Mouse (Mus musculus): ENCODE results near the gene Dcx. TPM values are rescaled to one million over a fixed set of nuclear protein-coding genes. Genes with fewer than 3 reads are reported as not detected.
A peak's percentile ranks its signal among the peaks of the same experiment; 100 is the strongest.

Dcx gene
- 4.9 and 5.3 TPM in 2 replicates for polyA plus RNA-seq (2015; fragmentation: Nextera tagmentation; extraction: Ambion mirVana)

GRCm38 (mm10) chrX:143932958-143933357 is at the start of gene Dcx:
Gene Dcx, minus strand, starts transcription at chrX:143933311.
- H3K4me2 ChIP-seq, result no peak within 1 kb of the TSS

GRCm38 (mm10) chrX:143966249-143966648 is 33.1 kb upstream of the Dcx start:
- Histone ChIP-seq H3K36me3 (no peaks in the 10 kb centered on the region), H3K4me3 (no peak overlapping the region), H3K27me3 (no peaks in the 10 kb centered on the region), H3K4me1 (no peaks in the 10 kb centered on the region), H3K9me3 (no peaks in the 10 kb centered on the region), H3K9ac (no peak overlapping the region), H3K4me2 (no peak overlapping the region), H3K27ac (no peak overlapping the region)
- ATAC-seq (ENCODE audit: insufficient number of reproducible peaks, insufficient read depth, low FRiP score, low TSS enrichment, low read depth), result peak; percentile 69; the same call in 1 of the 2 replicates
- WGBS, result 52% methylated on average over 6 of the region's 6 CpGs

More at GRCm38 (mm10) chrX:143932958-143933357, at the start of gene Dcx:
- Histone ChIP-seq H3K27ac (no peak within 1 kb of the TSS), H3K36me3 (no peaks in the 10 kb centered on the region), H3K9ac (no peak within 1 kb of the TSS), H3K9me3 (no peaks in the 10 kb centered on the region), H3K4me1 (no peaks in the 10 kb centered on the region), H3K4me3 (no peak within 1 kb of the TSS), H3K27me3 (peaks cover 7% of the 10 kb centered on the region)
- WGBS, result 53% methylated on average over 8 of the region's 8 CpGs
- no peak for ATAC-seq (ENCODE audit: insufficient number of reproducible peaks, insufficient read depth, low FRiP score, low TSS enrichment, low read depth)

- H3K9ac ChIP-seq, result no peak overlapping the region
- no peaks in the 10 kb centered on the region for H3K36me3 ChIP-seq
- peaks cover 7% of the 10 kb centered on the region for H3K27me3 ChIP-seq
- WGBS, result 80% methylated on average over 2 of the region's 2 CpGs
- no peak overlapping the region for H3K4me3 ChIP-seq
- H3K4me1 ChIP-seq, result no peaks in the 10 kb centered on the region
- no peak overlapping the region for H3K4me2 ChIP-seq
- H3K9me3 ChIP-seq, result no peaks in the 10 kb centered on the region
- no peak for ATAC-seq (ENCODE audit: insufficient number of reproducible peaks, insufficient read depth, low FRiP score, low TSS enrichment, low read depth)
- H3K27ac ChIP-seq, result no peak overlapping the region
Observed at GRCm38 (mm10) chrX:143933671-143934070, 560 bp upstream of the Dcx start.

GRCm38 (mm10) chrX:143932530-143932929 is 581 bp downstream of the Dcx start:
- 62% methylated on average over 1 of the region's 1 CpGs for WGBS
- peaks cover 7% of the 10 kb centered on the region for H3K27me3 ChIP-seq
- no peaks in the 10 kb centered on the region for H3K36me3 ChIP-seq
- no peak overlapping the region for H3K4me3 ChIP-seq
- no peaks in the 10 kb centered on the region for H3K9me3 ChIP-seq
- H3K27ac ChIP-seq, result no peak overlapping the region
- ATAC-seq (ENCODE audit: insufficient number of reproducible peaks, insufficient read depth, low FRiP score, low TSS enrichment, low read depth), result no peak
- H3K4me2 ChIP-seq, result no peak overlapping the region
- H3K9ac ChIP-seq, result no peak overlapping the region
- H3K4me1 ChIP-seq, result no peaks in the 10 kb centered on the region

- 51% methylated on average over 6 of the region's 6 CpGs for WGBS
- H3K27me3 ChIP-seq, result peaks cover 7% of the 10 kb centered on the region
- H3K4me3 ChIP-seq, result no peak overlapping the region
- ATAC-seq (ENCODE audit: insufficient number of reproducible peaks, insufficient read depth, low FRiP score, low TSS enrichment, low read depth), result no peak
- no peaks in the 10 kb centered on the region for H3K4me1 ChIP-seq
- no peaks in the 10 kb centered on the region for H3K36me3 ChIP-seq
- H3K4me2 ChIP-seq, result no peak overlapping the region
- no peak overlapping the region for H3K27ac ChIP-seq
- no peak overlapping the region for H3K9ac ChIP-seq
- H3K9me3 ChIP-seq, result no peaks in the 10 kb centered on the region
Observed at GRCm38 (mm10) chrX:143931400-143932185, 1.5 kb downstream of the Dcx start.

- WGBS, result 81% methylated on average over 5 of the region's 5 CpGs
- Histone ChIP-seq H3K27me3 (peaks cover 2% of the 10 kb centered on the region), H3K4me1 (no peaks in the 10 kb centered on the region), H3K4me3 (no peak overlapping the region), H3K36me3 (no peaks in the 10 kb centered on the region), H3K27ac (no peak overlapping the region), H3K9ac (no peak overlapping the region), H3K9me3 (no peaks in the 10 kb centered on the region), H3K4me2 (no peak overlapping the region)
- no peak for ATAC-seq (ENCODE audit: insufficient number of reproducible peaks, insufficient read depth, low FRiP score, low TSS enrichment, low read depth)
Observed at GRCm38 (mm10) chrX:143922070-143922469, 11.0 kb downstream of the Dcx start.

- Histone ChIP-seq H3K27me3 (peaks cover 20% of the 10 kb centered on the region), H3K9ac (no peak overlapping the region), H3K27ac (no peak overlapping the region), H3K4me1 (no peaks in the 10 kb centered on the region), H3K4me2 (no peak overlapping the region), H3K36me3 (no peaks in the 10 kb centered on the region), H3K9me3 (no peaks in the 10 kb centered on the region), H3K4me3 (no peak overlapping the region)
- 40% methylated on average over 3 of the region's 3 CpGs for WGBS
- no peak for ATAC-seq (ENCODE audit: insufficient number of reproducible peaks, insufficient read depth, low FRiP score, low TSS enrichment, low read depth)
Observed at GRCm38 (mm10) chrX:143906699-143907471, 26.2 kb downstream of the Dcx start.

- Histone ChIP-seq H3K4me3 (no peak overlapping the region), H3K36me3 (no peaks in the 10 kb centered on the region), H3K27ac (no peak overlapping the region), H3K9me3 (no peaks in the 10 kb centered on the region), H3K9ac (no peak overlapping the region), H3K27me3 (peaks cover 15% of the 10 kb centered on the region; the same call in 1 of the 2 replicates), H3K4me2 (no peak overlapping the region), H3K4me1 (no peaks in the 10 kb centered on the region)
- 23% methylated on average over 2 of the region's 2 CpGs for WGBS
- ATAC-seq (ENCODE audit: insufficient number of reproducible peaks, insufficient read depth, low FRiP score, low TSS enrichment, low read depth), result no peak
Observed at GRCm38 (mm10) chrX:143904689-143905088, 28.4 kb downstream of the Dcx start.

GRCm38 (mm10) chrX:143902300-143902699 is 30.8 kb downstream of the Dcx start:
- Histone ChIP-seq H3K9me3 (no peaks in the 10 kb centered on the region), H3K4me2 (no peak overlapping the region), H3K36me3 (no peaks in the 10 kb centered on the region), H3K4me3 (no peak overlapping the region), H3K9ac (no peak overlapping the region), H3K27me3 (peaks cover 12% of the 10 kb centered on the region), H3K4me1 (no peaks in the 10 kb centered on the region), H3K27ac (no peak overlapping the region)
- 53% methylated on average over 8 of the region's 8 CpGs for WGBS
- no peak for ATAC-seq (ENCODE audit: insufficient number of reproducible peaks, insufficient read depth, low FRiP score, low TSS enrichment, low read depth)

GRCm38 (mm10) chrX:143897363-143898285 is 35.5 kb downstream of the Dcx start:
- H3K36me3 ChIP-seq, result no peaks in the 10 kb centered on the region
- H3K9me3 ChIP-seq, result no peaks in the 10 kb centered on the region
- no peak overlapping the region for H3K4me3 ChIP-seq
- WGBS, result 59% methylated on average over 7 of the region's 7 CpGs
- no peak overlapping the region for H3K27ac ChIP-seq
- H3K27me3 ChIP-seq, result peaks cover 18% of the 10 kb centered on the region
- no peak overlapping the region for H3K4me2 ChIP-seq
- ATAC-seq (ENCODE audit: insufficient number of reproducible peaks, insufficient read depth, low FRiP score, low TSS enrichment, low read depth), result no peak
- H3K4me1 ChIP-seq, result no peaks in the 10 kb centered on the region
- H3K9ac ChIP-seq, result no peak overlapping the region

GRCm38 (mm10) chrX:143896936-143897335 is 36.2 kb downstream of the Dcx start:
- 68% methylated on average over 5 of the region's 5 CpGs for WGBS
- Histone ChIP-seq H3K27me3 (peaks cover 13% of the 10 kb centered on the region; the same call in 1 of the 2 replicates), H3K9ac (no peak overlapping the region), H3K4me2 (no peak overlapping the region), H3K4me3 (no peak overlapping the region), H3K4me1 (no peaks in the 10 kb centered on the region), H3K36me3 (no peaks in the 10 kb centered on the region), H3K27ac (no peak overlapping the region), H3K9me3 (no peaks in the 10 kb centered on the region)
- no peak for ATAC-seq (ENCODE audit: insufficient number of reproducible peaks, insufficient read depth, low FRiP score, low TSS enrichment, low read depth)
